Mouse (Mus musculus): ENCODE measurements around the gene Spata46. TPM values are rescaled to one million over a fixed set of nuclear protein-coding genes. Genes with fewer than 3 reads are reported as not detected.

Spata46 gene
- total and polyA plus RNA-seq, 3 experiments, result not detected

DNA sequence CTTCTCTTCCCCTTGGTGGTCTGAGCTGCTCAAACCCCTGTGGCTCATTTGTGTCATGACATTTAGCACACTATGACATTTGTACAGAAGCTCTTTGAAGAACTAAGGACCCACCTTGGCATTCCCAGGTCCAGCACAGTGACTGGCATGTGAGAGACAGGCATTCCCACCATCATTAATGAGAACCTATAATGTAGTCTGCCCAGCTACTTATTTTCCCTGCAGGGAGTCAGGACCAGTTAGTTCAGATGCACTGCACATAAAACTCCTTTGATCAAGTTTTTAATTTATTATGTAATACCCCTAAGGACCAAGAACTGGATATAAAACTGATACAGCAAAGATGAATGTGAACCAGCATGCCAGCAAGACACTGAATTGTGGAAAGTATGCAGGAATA is 42.5 kb downstream of the Spata46 start:
- Histone ChIP-seq H3K36me3 (replicated peaks in 1 of 2; ENCODE audit: control insufficient read depth in 1 of 2, insufficient read depth in 1 of 2, low read length in 1 of 2) (no peaks in the 10 kb centered on the region), H3K27me3 (replicated peaks) (peaks cover 2% of the 10 kb centered on the region), H3K79me2 (replicated peaks; ENCODE audit: control insufficient read depth, extremely low read depth, insufficient read depth, poor library complexity, severe bottlenecking) (no peaks in the 10 kb centered on the region), H3K4me2 (ENCODE audit: insufficient read depth, low read depth, poor library complexity, severe bottlenecking) (no peak overlapping the region), H3K4me3 (replicated peaks in 1 of 3; ENCODE audit: low read depth in 2 of 3, low read length in 2 of 3, poor library complexity in 1 of 3) (no peak overlapping the region), H3K27ac (ENCODE audit: insufficient read depth, low read depth) (no peak overlapping the region), H3K9ac (ENCODE audit: insufficient read depth, low read depth) (no peak overlapping the region), H3K9me3 (replicated peaks; ENCODE audit: low read length) (no peaks in the 10 kb centered on the region), H3K4me1 (ENCODE audit: control insufficient read depth in 1 of 2, insufficient read depth in 2 of 2) (no peaks in the 10 kb centered on the region)
- in situ Hi-C loops (cut with MboI; ENCODE audit: low pct_ligation_motif_present, low pct_unique_long_range_greater_than_20kb, low sequenced_read_pairs) (no loop called here), dilution Hi-C loops (cut with MboI; ENCODE audit: extremely low pct_ligation_motif_present, extremely low pct_unique_long_range_greater_than_20kb, low sequenced_read_pairs) (no loop called here)
- no peak for DNase-seq (ENCODE audit: extremely low read depth)
- TF ChIP-seq JUND (conservative IDR thresholded peaks at IDR 0.05; ENCODE audit: low read depth, low read length), result no peak
- TF ChIP-seq MAX (IDR thresholded peaks at IDR 0.05; ENCODE audit: low read length), result no peak
- no peak for TF ChIP-seq TCF12 (IDR thresholded peaks at IDR 0.05; ENCODE audit: low read depth, low read length)
- no peak for TF ChIP-seq UBTF (IDR thresholded peaks at IDR 0.05; ENCODE audit: low read depth, low read length)

GRCm38 (mm10) chr1:170353335-170353734 is 44.7 kb downstream of the Spata46 start:
- no peaks in the 10 kb centered on the region for H3K4me1 ChIP-seq (ENCODE audit: control insufficient read depth in 1 of 2, insufficient read depth in 2 of 2)
- H3K79me2 ChIP-seq (replicated peaks; ENCODE audit: control insufficient read depth, extremely low read depth, insufficient read depth, poor library complexity, severe bottlenecking), result no peaks in the 10 kb centered on the region
- no peaks in the 10 kb centered on the region for H3K36me3 ChIP-seq (replicated peaks in 1 of 2; ENCODE audit: control insufficient read depth in 1 of 2, insufficient read depth in 1 of 2, low read length in 1 of 2)
- in situ Hi-C loops (cut with MboI; ENCODE audit: low pct_ligation_motif_present, low pct_unique_long_range_greater_than_20kb, low sequenced_read_pairs) (no loop called here), dilution Hi-C loops (cut with MboI; ENCODE audit: extremely low pct_ligation_motif_present, extremely low pct_unique_long_range_greater_than_20kb, low sequenced_read_pairs) (no loop called here)
- no peaks in the 10 kb centered on the region for H3K9me3 ChIP-seq (replicated peaks; ENCODE audit: low read length)
- no peak overlapping the region for H3K4me2 ChIP-seq (ENCODE audit: insufficient read depth, low read depth, poor library complexity, severe bottlenecking)
- no peak for TF ChIP-seq MXI1 (IDR thresholded peaks at IDR 0.05; ENCODE audit: low read depth, low read length)
- TF ChIP-seq RAD21 (IDR thresholded peaks at IDR 0.05; ENCODE audit: low read depth, low read length), result no peak
- no peak for TF ChIP-seq CHD2 (IDR thresholded peaks at IDR 0.05; ENCODE audit: low read length)
- TF ChIP-seq SIN3A (IDR thresholded peaks at IDR 0.05; ENCODE audit: low read length), result no peak
- TF ChIP-seq KAT2A (IDR thresholded peaks at IDR 0.05; ENCODE audit: insufficient replicate concordance, low read length), result no peak
- no peak for TF ChIP-seq MAZ (IDR thresholded peaks at IDR 0.05; ENCODE audit: low read depth, low read length)
- no peak for TF ChIP-seq POLR2AphosphoS2 (IDR thresholded peaks at IDR 0.05; ENCODE audit: low read depth, low read length)
- no peak for TF ChIP-seq CHD1 (IDR thresholded peaks at IDR 0.05; ENCODE audit: low read depth, low read length)
- TF ChIP-seq ETS1 (conservative IDR thresholded peaks at IDR 0.05; ENCODE audit: low read depth, low read length), result no peak
- TF ChIP-seq MEF2A (IDR thresholded peaks at IDR 0.05; ENCODE audit: borderline replicate concordance, low read depth, low read length), result no peak
- no peak for TF ChIP-seq NRF1 (IDR thresholded peaks at IDR 0.05; ENCODE audit: low read depth, low read length)
- no peak for TF ChIP-seq UBTF (IDR thresholded peaks at IDR 0.05; ENCODE audit: low read depth, low read length)
- no peak for TF ChIP-seq EP300 (IDR thresholded peaks at IDR 0.05; ENCODE audit: low read length)
- TF ChIP-seq POLR2A (IDR thresholded peaks at IDR 0.05; ENCODE audit: low read depth, low read length), result no peak
- TF ChIP-seq TBP (conservative IDR thresholded peaks at IDR 0.05; ENCODE audit: low read depth, low read length), result no peak
- TF ChIP-seq ZMIZ1 (IDR thresholded peaks at IDR 0.05; ENCODE audit: low read depth, low read length), result no peak
- TF ChIP-seq USF1 (IDR thresholded peaks at IDR 0.05; ENCODE audit: low read depth, low read length), result no peak
- TF ChIP-seq HCFC1 (IDR thresholded peaks at IDR 0.05; ENCODE audit: low read depth, low read length), result no peak
- TF ChIP-seq NELFE (IDR thresholded peaks at IDR 0.05; ENCODE audit: low read depth, low read length), result no peak
- no peak overlapping the region for H3K4me3 ChIP-seq (replicated peaks in 1 of 3; ENCODE audit: low read depth in 2 of 3, low read length in 2 of 3, poor library complexity in 1 of 3)
- no peak overlapping the region for H3K27ac ChIP-seq (ENCODE audit: insufficient read depth, low read depth)
- H3K9ac ChIP-seq (ENCODE audit: insufficient read depth, low read depth), result no peak overlapping the region
- peaks cover 9% of the 10 kb centered on the region for H3K27me3 ChIP-seq (replicated peaks)
- DNase-seq (ENCODE audit: extremely low read depth), result no peak

All from CH12.LX (cell line).